Mouse (Mus musculus): ENCODE measurements around the gene Gm49403. TPM values are rescaled to one million over a fixed set of nuclear protein-coding genes. Genes with fewer than 3 reads are reported as not detected.

Gm49403 gene
- polyA plus RNA-seq, 1 experiment from 2014 or later, result not detected

- 86% methylated on average over 2 of the region's 2 CpGs for WGBS
- no peak overlapping the region for H3K4me3 ChIP-seq (ENCODE audit: low read depth, low read length)
- no peak overlapping the region for H3K4me2 ChIP-seq (ENCODE audit: low read length)
- no peak for DNase-seq (ENCODE audit: low spot score)
- H3K27me3 ChIP-seq (replicated peaks; ENCODE audit: control insufficient read depth, insufficient read depth, low read length), result no peaks in the 10 kb centered on the region
- H3K9ac ChIP-seq (ENCODE audit: low read length), result no peak overlapping the region
- no peak overlapping the region for H3K27ac ChIP-seq (ENCODE audit: low read depth, low read length)
- no peak for ATAC-seq
- H3K9me3 ChIP-seq (replicated peaks; ENCODE audit: control insufficient read depth, low read length), result no peaks in the 10 kb centered on the region
- no peaks in the 10 kb centered on the region for H3K36me3 ChIP-seq (ENCODE audit: control insufficient read depth, insufficient read depth, low read length)
- H3K4me1 ChIP-seq (ENCODE audit: control insufficient read depth, insufficient read depth, low read length), result peaks cover 5% of the 10 kb centered on the region; the same call in 1 of the 2 replicates
Observed at GRCm38 (mm10) chr19:8936736-8937135, 53.0 kb downstream of the Gm49403 start.

Small RNAs within 50 kb of the gene (microRNA-seq; reads per million reads assigned to microRNA genes)
- 0.40 reads per million for gene Mir5136

Other genes starting within 250 kb of the Gm49403 start
- 1.7 and 3.1 TPM in 2 replicates for gene Chrm1, start 220.1 kb upstream of the Gm49403 start, polyA plus RNA-seq (2014; fragmentation: Nextera tagmentation; extraction: Ambion mirVana)
- 179 and 200 TPM in 2 replicates for gene Slc3a2, start 160.6 kb upstream of the Gm49403 start, polyA plus RNA-seq (2014; fragmentation: Nextera tagmentation; extraction: Ambion mirVana)
- 109 and 111 TPM in 2 replicates for gene Wdr74, start 148.1 kb upstream of the Gm49403 start, polyA plus RNA-seq (2014; fragmentation: Nextera tagmentation; extraction: Ambion mirVana)
- gene 1700092M07Rik, start 143.2 kb upstream of the Gm49403 start, polyA plus RNA-seq (2014; fragmentation: Nextera tagmentation; extraction: Ambion mirVana), result 0.77 and 1.1 TPM in 2 replicates
- 104 and 105 TPM in 2 replicates for gene Stx5a, start 142.5 kb upstream of the Gm49403 start, polyA plus RNA-seq (2014; fragmentation: Nextera tagmentation; extraction: Ambion mirVana)
- 162 and 178 TPM in 2 replicates for gene Nxf1, start 126.9 kb upstream of the Gm49403 start, polyA plus RNA-seq (2014; fragmentation: Nextera tagmentation; extraction: Ambion mirVana)
- gene Tmem223, start 112.9 kb upstream of the Gm49403 start, polyA plus RNA-seq (2014; fragmentation: Nextera tagmentation; extraction: Ambion mirVana), result 273 and 345 TPM in 2 replicates
- 30.8 and 41.4 TPM in 2 replicates for gene Tmem179b, start 109.5 kb upstream of the Gm49403 start, polyA plus RNA-seq (2014; fragmentation: Nextera tagmentation; extraction: Ambion mirVana)
- 18.3 and 19.7 TPM in 2 replicates for gene Taf6l, start 97.5 kb upstream of the Gm49403 start, polyA plus RNA-seq (2014; fragmentation: Nextera tagmentation; extraction: Ambion mirVana)
- gene Polr2g, start 85.4 kb upstream of the Gm49403 start, polyA plus RNA-seq (2014; fragmentation: Nextera tagmentation; extraction: Ambion mirVana), result 171 and 189 TPM in 2 replicates
- gene Zbtb3, start 81.4 kb upstream of the Gm49403 start, polyA plus RNA-seq (2014; fragmentation: Nextera tagmentation; extraction: Ambion mirVana), result 9.0 and 9.7 TPM in 2 replicates
- 50.7 and 65.3 TPM in 2 replicates for gene Ttc9c, start 64.6 kb upstream of the Gm49403 start, polyA plus RNA-seq (2014; fragmentation: Nextera tagmentation; extraction: Ambion mirVana)
- 7.2 and 7.4 TPM in 2 replicates for gene Hnrnpul2, start 63.9 kb upstream of the Gm49403 start, polyA plus RNA-seq (2014; fragmentation: Nextera tagmentation; extraction: Ambion mirVana)
- not detected in 2 replicates for gene AC129217.1, start 54.2 kb upstream of the Gm49403 start, polyA plus RNA-seq (2014; fragmentation: Nextera tagmentation; extraction: Ambion mirVana)
- 66.0 and 77.8 TPM in 2 replicates for gene Bscl2, start 46.5 kb upstream of the Gm49403 start, polyA plus RNA-seq (2014; fragmentation: Nextera tagmentation; extraction: Ambion mirVana)
- gene Gng3, start 44.7 kb upstream of the Gm49403 start, polyA plus RNA-seq (2014; fragmentation: Nextera tagmentation; extraction: Ambion mirVana), result 346 and 353 TPM in 2 replicates
- gene Lrrn4cl, start 33.2 kb upstream of the Gm49403 start, polyA plus RNA-seq (2014; fragmentation: Nextera tagmentation; extraction: Ambion mirVana), result 0.15 and 0.29 TPM in 2 replicates
- 173 and 184 TPM in 2 replicates for gene Ubxn1, start 12.4 kb upstream of the Gm49403 start, polyA plus RNA-seq (2014; fragmentation: Nextera tagmentation; extraction: Ambion mirVana)
- gene Uqcc3, start 3.0 kb upstream of the Gm49403 start, polyA plus RNA-seq (2014; fragmentation: Nextera tagmentation; extraction: Ambion mirVana), result 57.0 and 66.4 TPM in 2 replicates
- 44.2 and 59.1 TPM in 2 replicates for gene Lbhd1, start 198 bp upstream of the Gm49403 start, polyA plus RNA-seq (2014; fragmentation: Nextera tagmentation; extraction: Ambion mirVana)
- gene 1810009A15Rik, start 4.9 kb downstream of the Gm49403 start, polyA plus RNA-seq (2014; fragmentation: Nextera tagmentation; extraction: Ambion mirVana), result 63.7 and 77.6 TPM in 2 replicates
- gene Gm49416, start 5.0 kb downstream of the Gm49403 start, polyA plus RNA-seq (2014; fragmentation: Nextera tagmentation; extraction: Ambion mirVana), result not detected in 2 replicates
- gene Ints5, start 9.1 kb downstream of the Gm49403 start, polyA plus RNA-seq (2014; fragmentation: Nextera tagmentation; extraction: Ambion mirVana), result 25.0 and 32.1 TPM in 2 replicates
- 73.3 and 78.9 TPM in 2 replicates for gene Ganab, start 14.1 kb downstream of the Gm49403 start, polyA plus RNA-seq (2014; fragmentation: Nextera tagmentation; extraction: Ambion mirVana)
- gene B3gat3, start 36.4 kb downstream of the Gm49403 start, polyA plus RNA-seq (2014; fragmentation: Nextera tagmentation; extraction: Ambion mirVana), result 53.3 and 67.0 TPM in 2 replicates
- 0.93 and 0.99 TPM in 2 replicates for gene Rom1, start 45.4 kb downstream of the Gm49403 start, polyA plus RNA-seq (2014; fragmentation: Nextera tagmentation; extraction: Ambion mirVana)
- 4.1 and 5.4 TPM in 2 replicates for gene Eml3, start 45.6 kb downstream of the Gm49403 start, polyA plus RNA-seq (2014; fragmentation: Nextera tagmentation; extraction: Ambion mirVana)
- gene Mta2, start 57.9 kb downstream of the Gm49403 start, polyA plus RNA-seq (2014; fragmentation: Nextera tagmentation; extraction: Ambion mirVana), result 57.1 and 57.4 TPM in 2 replicates
- gene Tut1, start 69.9 kb downstream of the Gm49403 start, polyA plus RNA-seq (2014; fragmentation: Nextera tagmentation; extraction: Ambion mirVana), result 24.2 and 26.4 TPM in 2 replicates
- 356 and 360 TPM in 2 replicates for gene Eef1g, start 83.1 kb downstream of the Gm49403 start, polyA plus RNA-seq (2014; fragmentation: Nextera tagmentation; extraction: Ambion mirVana)
- gene Ahnak, start 105.4 kb downstream of the Gm49403 start, polyA plus RNA-seq (2014; fragmentation: Nextera tagmentation; extraction: Ambion mirVana), result 2.6 and 4.5 TPM in 2 replicates
- not detected in 2 replicates for gene Scgb1a1, start 204.0 kb downstream of the Gm49403 start, polyA plus RNA-seq (2014; fragmentation: Nextera tagmentation; extraction: Ambion mirVana)